Mouse (Mus musculus) CH12.LX (cell line): ENCODE results near the gene Fam124b.

Experiments
- CHD2 ChIP-seq: IDR thresholded peaks from 2 replicates; pipeline ENCODE4 v1.6.1; 2011; ENCODE audit warnings: low read length, improper control_type of control experiment
- CTCF ChIP-seq, 2 experiments: IDR thresholded peaks in 1 of 2; conservative IDR thresholded peaks in 1 of 2; 2 replicates each; pipeline ENCODE4 v1.5.1; 2011 to 2012; ENCODE audit warnings: low read depth in 2 of 2, low read length in 2 of 2, improper control_type of control experiment in 1 of 2, inconsistent platforms in 1 of 2, mild to moderate bottlenecking in 1 of 2, moderate library complexity in 1 of 2
- EP300 ChIP-seq: IDR thresholded peaks from 2 replicates; pipeline ENCODE4 v1.6.1; 2011; ENCODE audit warnings: low read length, improper control_type of control experiment
- HCFC1 ChIP-seq: IDR thresholded peaks from 2 replicates; pipeline ENCODE4 v1.6.1; 2012; ENCODE audit warnings: low read depth, mild to moderate bottlenecking, inconsistent platforms, low read length, improper control_type of control experiment
- POLR2A ChIP-seq: IDR thresholded peaks from 2 replicates; pipeline ENCODE4 v1.6.1; 2011; ENCODE audit warnings: low read depth, mild to moderate bottlenecking, improper control_type of control experiment, low read length
- UBTF ChIP-seq: IDR thresholded peaks from 2 replicates; pipeline ENCODE4 v1.6.1; 2012; ENCODE audit warnings: low read depth, mild to moderate bottlenecking, inconsistent platforms, low read length, improper control_type of control experiment, moderate library complexity
- ZC3H11A ChIP-seq: IDR thresholded peaks from 2 replicates; pipeline ENCODE4 v1.6.1; 2012; ENCODE audit warnings: low read depth, mild to moderate bottlenecking, inconsistent platforms, low read length, improper control_type of control experiment

GRCm38 (mm10) chr1:80260443-80260842 is 42.2 kb upstream of the Fam124b start:
- TF ChIP-seq ZC3H11A (no peak), EP300 (no peak), POLR2A (no peak), HCFC1 (no peak), UBTF (no peak), CTCF (conservative IDR thresholded peaks at IDR 0.05 in 1 of 2, IDR thresholded peaks at IDR 0.05 in 1 of 2; ENCODE audit: low read depth in 2 of 2, low read length in 2 of 2) (no peak), CHD2 (no peak)
